Mouse (Mus musculus): ENCODE results near the gene Olfr373.

Gene Olfr373

GRCm38 (mm10) chr8:72134756-72135445 is 51.9 kb downstream of the Olfr373 start, which contains the start of gene Tpm4:
TSS of gene Tpm4 (plus strand) at chr8:72134975.
- DNase-seq: peak; percentile 58

- DNase-seq: peak; percentile 35
These were observed 52.7 kb downstream of the Olfr373 start for GRCm38 (mm10) chr8:72135446-72136301.

- peak; percentile 34 for DNase-seq
These were observed 53.5 kb downstream of the Olfr373 start for GRCm38 (mm10) chr8:72136302-72136978.

GRCm38 (mm10) chr8:72137431-72137830 is 54.5 kb downstream of the Olfr373 start:
- DNase-seq: no peak

DNA sequence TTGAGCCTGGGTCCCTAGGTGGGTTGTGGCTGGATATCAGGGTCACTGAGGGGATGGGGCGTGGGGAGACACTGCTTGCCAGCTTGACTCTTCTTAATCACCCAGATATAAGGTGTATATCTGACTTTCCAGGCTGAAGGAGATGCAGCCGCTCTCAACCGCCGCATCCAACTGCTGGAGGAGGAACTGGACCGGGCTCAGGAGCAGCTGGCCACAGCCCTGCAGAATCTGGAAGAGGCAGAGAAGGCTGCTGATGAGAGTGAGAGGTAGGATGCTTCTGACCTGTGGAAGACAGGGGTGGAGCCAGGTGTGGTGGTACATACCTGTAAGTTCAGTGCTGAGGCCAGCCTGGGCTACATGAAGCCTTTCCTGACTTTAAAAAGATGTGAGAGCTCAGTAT is 55.5 kb downstream of the Olfr373 start:
- DNase-seq: no peak

- no peak for DNase-seq
These were observed 60.4 kb downstream of the Olfr373 start for GRCm38 (mm10) chr8:72143256-72143824.

DNA sequence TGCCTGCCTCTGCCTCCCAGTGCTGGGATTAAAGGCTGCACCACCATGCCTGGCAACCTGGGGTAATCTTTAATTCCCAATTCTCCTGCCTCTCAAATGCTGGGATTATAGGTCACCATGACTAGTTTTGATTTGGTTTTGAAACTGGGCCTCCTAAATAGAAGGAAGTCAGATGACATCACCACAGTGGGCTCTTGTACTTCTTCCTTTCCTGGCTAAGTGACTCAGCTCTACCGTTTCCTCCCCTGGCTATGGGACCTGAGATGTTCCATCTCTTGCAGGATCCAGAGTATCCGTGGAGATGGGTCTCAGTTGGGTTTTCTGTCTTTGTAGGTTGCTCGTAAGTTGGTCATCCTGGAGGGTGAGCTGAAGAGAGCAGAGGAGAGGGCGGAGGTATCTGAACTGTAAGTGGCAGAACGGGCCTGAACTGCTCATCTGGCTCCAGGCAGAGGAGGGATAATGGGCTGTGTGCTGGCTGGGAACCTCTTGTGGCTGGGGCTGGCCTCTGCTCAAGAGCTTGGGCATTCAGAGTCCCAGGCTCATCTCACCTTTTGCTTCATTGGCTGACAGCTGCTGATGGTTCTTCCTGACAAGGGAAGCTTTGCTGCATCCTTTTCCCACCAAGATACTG is 61.5 kb downstream of the Olfr373 start:
- no peak for DNase-seq

- DNase-seq: no peak
These were observed 62.5 kb downstream of the Olfr373 start for GRCm38 (mm10) chr8:72145511-72145910.

DNA sequence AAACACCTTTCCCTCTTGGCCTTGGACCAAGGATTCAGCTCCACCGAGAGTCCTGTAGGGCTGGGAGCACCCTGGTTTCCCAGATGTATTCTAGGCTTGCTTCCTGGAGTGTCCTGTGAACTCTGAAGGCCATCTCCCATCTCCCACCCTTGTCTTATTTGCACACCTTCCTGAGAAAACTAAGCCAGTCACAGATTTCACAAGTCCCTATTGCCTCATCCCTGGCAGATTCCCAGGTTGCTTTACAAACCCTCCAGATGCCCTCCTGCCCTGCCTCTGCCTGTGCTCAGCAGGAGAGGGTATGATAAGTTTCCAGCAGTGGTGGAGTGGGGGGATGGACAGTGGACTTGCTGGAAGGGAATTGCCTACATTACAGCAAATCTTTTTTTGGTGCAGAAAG is 63.1 kb downstream of the Olfr373 start:
- DNase-seq: no peak

- DNase-seq: no peak
These were observed 63.6 kb downstream of the Olfr373 start for GRCm38 (mm10) chr8:72146556-72146955.

GRCm38 (mm10) chr8:72147266-72147665 is 64.3 kb downstream of the Olfr373 start:
- DNase-seq: no peak

GRCm38 (mm10) chr8:72149056-72149455 is 66.1 kb downstream of the Olfr373 start:
- no peak for DNase-seq

DNA sequence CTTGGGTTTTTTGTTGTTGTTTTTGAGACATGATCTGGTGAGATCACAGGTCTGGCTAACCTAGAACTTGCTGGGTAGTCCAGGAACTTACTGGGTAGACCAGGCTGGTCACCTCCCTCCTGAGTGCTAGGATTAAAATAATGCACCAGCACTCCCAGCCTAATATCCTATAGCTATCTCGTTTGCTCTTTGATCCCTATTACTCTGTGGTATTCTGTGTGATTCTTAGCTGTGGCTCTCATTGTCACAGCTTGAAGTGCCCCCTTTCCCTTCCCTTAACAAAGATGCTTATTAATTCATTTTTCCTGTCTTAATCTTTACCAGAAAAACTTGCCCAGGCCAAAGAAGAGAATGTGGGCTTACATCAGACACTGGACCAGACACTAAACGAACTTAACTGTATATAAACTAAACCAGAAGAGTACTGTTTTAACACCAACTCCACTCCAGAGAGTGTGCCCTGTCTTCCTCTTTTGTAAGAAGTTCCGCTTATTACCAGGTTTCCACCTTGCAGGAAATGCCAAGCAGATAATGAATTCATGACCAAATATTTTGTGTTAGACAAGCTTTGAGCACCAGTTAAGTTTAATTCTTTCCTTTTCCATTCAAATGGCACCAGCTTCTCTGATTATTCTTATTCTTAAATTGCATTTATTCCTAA is 68.6 kb downstream of the Olfr373 start:
- DNase-seq: no peak

All from cerebellum, adult 11 months (tissue).